Mouse (Mus musculus): ENCODE measurements around the gene Slc6a1. TPM values are rescaled to one million over a fixed set of nuclear protein-coding genes. Genes with fewer than 3 reads are reported as not detected.

Gene Slc6a1
- polyA plus RNA-seq, 2 experiments = 0.03 to 0.04 TPM

DNA sequence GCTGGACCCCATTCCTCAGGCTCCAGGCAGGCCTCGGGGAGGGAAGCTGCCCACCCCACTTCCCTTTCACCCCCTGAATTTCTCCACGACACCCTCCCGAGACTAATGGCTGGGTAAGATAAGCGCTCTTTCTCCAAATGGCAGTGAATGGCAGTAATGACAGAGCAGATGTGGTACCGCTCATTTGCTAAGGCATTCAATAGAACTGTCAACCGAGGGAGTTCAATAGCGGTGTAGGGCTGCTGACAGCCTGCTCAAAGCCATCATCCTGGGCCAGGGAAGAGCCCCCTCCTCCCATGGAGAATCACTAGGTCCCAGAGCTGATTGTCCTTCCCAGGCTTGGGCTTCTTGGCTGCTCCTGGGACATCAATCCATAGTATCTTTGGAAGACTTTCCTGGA lies 6.7 kb downstream of the Slc6a1 start:
- ATAC-seq (ENCODE audit: insufficient read depth) = no peak
- H3K9me3 ChIP-seq (ENCODE audit: control insufficient read depth, low read length) = no peaks in the 10 kb centered on the region
- 20% methylated on average over 7 of the region's 7 CpGs for WGBS (ENCODE audit: insufficient replicate concordance)

DNA sequence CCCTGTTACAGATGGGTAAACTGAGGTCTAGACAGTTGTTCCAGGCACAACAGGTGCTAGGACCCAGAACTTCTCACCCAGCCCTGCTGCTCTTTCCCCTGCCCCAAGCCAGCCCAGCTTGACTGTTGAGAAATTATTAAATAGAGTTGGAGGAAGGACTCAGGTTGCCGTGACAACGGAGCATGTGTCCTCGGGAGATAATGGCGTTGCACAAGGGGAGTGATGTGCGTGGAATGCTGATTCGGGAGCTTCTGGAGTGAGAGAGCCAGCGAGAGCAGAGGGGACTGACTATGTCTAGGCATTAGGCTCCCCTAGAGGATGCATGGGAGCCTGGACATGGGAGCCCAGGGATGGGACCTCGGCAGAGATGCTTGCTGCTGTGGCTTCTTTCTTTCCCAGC lies 7.7 kb downstream of the Slc6a1 start:
- 42% methylated on average over 8 of the region's 8 CpGs for WGBS (ENCODE audit: insufficient replicate concordance)
- Histone ChIP-seq H3K4me3 (ENCODE audit: insufficient read depth in 1 of 2, low read depth in 2 of 2, low read length in 2 of 2) (no peak overlapping the region), H3K27me3 (ENCODE audit: control insufficient read depth, insufficient read depth, low read length) (no peaks in the 10 kb centered on the region; the same call in 1 of the 2 replicates), H3K4me1 (replicated peaks; ENCODE audit: control insufficient read depth in 2 of 2, insufficient read depth in 2 of 2, low read length in 1 of 2) (no peaks in the 10 kb centered on the region), H3K4me2 (ENCODE audit: low read depth) (no peak overlapping the region), H3K27ac (no peak overlapping the region), H3K9ac (replicated peaks) (no peak overlapping the region), H3K36me3 (replicated peaks; ENCODE audit: control insufficient read depth, insufficient read depth, low read depth) (no peaks in the 10 kb centered on the region), H3K9me3 (ENCODE audit: control insufficient read depth, low read length) (no peaks in the 10 kb centered on the region)
- no peak for TF ChIP-seq EP300 (IDR thresholded peaks at IDR 0.05; ENCODE audit: low read depth)
- no peak for TF ChIP-seq CTCF (IDR thresholded peaks at IDR 0.05; ENCODE audit: low read depth)
- DNase-seq (ENCODE audit: low read depth in 3 of 3, low spot score in 3 of 3) (no peak), ATAC-seq (ENCODE audit: insufficient read depth) (no peak)

More for the DNA sequence above, 6.7 kb downstream of the Slc6a1 start:
- Histone ChIP-seq H3K36me3 (replicated peaks; ENCODE audit: control insufficient read depth, insufficient read depth, low read depth) (no peaks in the 10 kb centered on the region), H3K4me3 (ENCODE audit: insufficient read depth in 1 of 2, low read depth in 2 of 2, low read length in 2 of 2) (no peak overlapping the region), H3K4me2 (ENCODE audit: low read depth) (no peak overlapping the region), H3K9ac (replicated peaks) (no peak overlapping the region), H3K27ac (no peak overlapping the region), H3K4me1 (replicated peaks; ENCODE audit: control insufficient read depth in 2 of 2, insufficient read depth in 2 of 2, low read length in 1 of 2) (no peaks in the 10 kb centered on the region), H3K27me3 (ENCODE audit: control insufficient read depth, insufficient read depth, low read length) (peaks cover 9% of the 10 kb centered on the region)
- TF ChIP-seq EP300 (IDR thresholded peaks at IDR 0.05; ENCODE audit: low read depth) = no peak
- no peak for TF ChIP-seq CTCF (IDR thresholded peaks at IDR 0.05; ENCODE audit: low read depth)
- no peak for DNase-seq (ENCODE audit: low read depth in 3 of 3, low spot score in 3 of 3)

DNA sequence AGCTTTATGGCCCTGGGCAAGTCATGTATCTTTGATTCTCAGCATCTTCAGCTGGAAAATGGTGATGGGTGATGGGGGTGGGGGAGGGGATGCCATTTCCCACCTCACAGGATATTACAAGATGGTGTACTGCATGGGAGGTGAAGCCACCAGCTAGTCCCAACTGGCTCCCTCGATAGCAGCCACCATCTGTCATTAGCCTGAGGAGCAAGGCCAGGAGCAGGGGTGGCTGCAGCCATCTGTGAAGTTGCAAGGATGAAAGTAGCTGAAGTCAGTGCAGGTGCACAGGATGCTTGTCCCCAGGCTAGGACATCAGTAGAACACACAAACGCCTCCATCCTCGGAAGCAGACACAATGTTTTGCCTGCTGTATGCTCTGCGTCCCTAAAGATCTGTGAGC lies 8.5 kb downstream of the Slc6a1 start:
- ATAC-seq (ENCODE audit: insufficient read depth) (no peak), DNase-seq (ENCODE audit: low read depth in 3 of 3, low spot score in 3 of 3) (no peak)
- Histone ChIP-seq H3K4me3 (ENCODE audit: insufficient read depth in 1 of 2, low read depth in 2 of 2, low read length in 2 of 2) (no peak overlapping the region), H3K4me2 (ENCODE audit: low read depth) (no peak overlapping the region), H3K27me3 (ENCODE audit: control insufficient read depth, insufficient read depth, low read length) (no peaks in the 10 kb centered on the region), H3K4me1 (replicated peaks; ENCODE audit: control insufficient read depth in 2 of 2, insufficient read depth in 2 of 2, low read length in 1 of 2) (no peaks in the 10 kb centered on the region), H3K27ac (no peak overlapping the region), H3K9ac (replicated peaks) (no peak overlapping the region), H3K36me3 (replicated peaks; ENCODE audit: control insufficient read depth, insufficient read depth, low read depth) (no peaks in the 10 kb centered on the region), H3K9me3 (ENCODE audit: control insufficient read depth, low read length) (no peaks in the 10 kb centered on the region)
- 47% methylated on average over 4 of the region's 4 CpGs for WGBS (ENCODE audit: insufficient replicate concordance)
- no peak for TF ChIP-seq EP300 (IDR thresholded peaks at IDR 0.05; ENCODE audit: low read depth)
- no peak for TF ChIP-seq CTCF (IDR thresholded peaks at IDR 0.05; ENCODE audit: low read depth)

DNA sequence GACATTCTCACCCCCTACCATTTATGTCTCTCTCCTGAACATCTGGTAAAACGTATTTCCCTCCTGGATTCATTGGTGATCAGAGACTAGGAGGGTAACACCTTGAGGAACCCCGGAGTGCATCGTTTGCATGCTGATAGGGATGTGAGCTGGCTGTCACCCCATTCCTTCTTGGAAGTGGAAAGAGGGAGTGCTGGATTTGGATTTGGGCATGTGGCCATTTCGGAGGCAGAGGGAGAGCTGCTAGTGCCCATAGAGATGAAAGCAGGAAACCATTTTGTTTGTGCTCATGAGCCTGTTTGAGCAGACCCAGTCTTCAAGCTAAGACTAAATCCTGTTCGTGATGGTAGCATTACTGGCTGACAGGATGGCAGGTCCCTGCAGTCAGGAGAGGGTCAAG lies 9.0 kb downstream of the Slc6a1 start:
- no peak overlapping the region for H3K9ac ChIP-seq (replicated peaks)
- WGBS (ENCODE audit: insufficient replicate concordance) = 35% methylated on average over 5 of the region's 5 CpGs
- no peak overlapping the region for H3K4me2 ChIP-seq (ENCODE audit: low read depth)
- no peak for DNase-seq (ENCODE audit: low read depth in 3 of 3, low spot score in 3 of 3)
- no peaks in the 10 kb centered on the region for H3K4me1 ChIP-seq (replicated peaks; ENCODE audit: control insufficient read depth in 2 of 2, insufficient read depth in 2 of 2, low read length in 1 of 2)
- H3K36me3 ChIP-seq (replicated peaks; ENCODE audit: control insufficient read depth, insufficient read depth, low read depth) = no peaks in the 10 kb centered on the region
- no peak for ATAC-seq (ENCODE audit: insufficient read depth)
- no peaks in the 10 kb centered on the region for H3K27me3 ChIP-seq (ENCODE audit: control insufficient read depth, insufficient read depth, low read length)
- no peak overlapping the region for H3K27ac ChIP-seq
- H3K4me3 ChIP-seq (ENCODE audit: insufficient read depth in 1 of 2, low read depth in 2 of 2, low read length in 2 of 2) = no peak overlapping the region
- H3K9me3 ChIP-seq (ENCODE audit: control insufficient read depth, low read length) = no peaks in the 10 kb centered on the region
- TF ChIP-seq CTCF (IDR thresholded peaks at IDR 0.05; ENCODE audit: low read depth) = no peak
- TF ChIP-seq EP300 (IDR thresholded peaks at IDR 0.05; ENCODE audit: low read depth) = no peak

DNA sequence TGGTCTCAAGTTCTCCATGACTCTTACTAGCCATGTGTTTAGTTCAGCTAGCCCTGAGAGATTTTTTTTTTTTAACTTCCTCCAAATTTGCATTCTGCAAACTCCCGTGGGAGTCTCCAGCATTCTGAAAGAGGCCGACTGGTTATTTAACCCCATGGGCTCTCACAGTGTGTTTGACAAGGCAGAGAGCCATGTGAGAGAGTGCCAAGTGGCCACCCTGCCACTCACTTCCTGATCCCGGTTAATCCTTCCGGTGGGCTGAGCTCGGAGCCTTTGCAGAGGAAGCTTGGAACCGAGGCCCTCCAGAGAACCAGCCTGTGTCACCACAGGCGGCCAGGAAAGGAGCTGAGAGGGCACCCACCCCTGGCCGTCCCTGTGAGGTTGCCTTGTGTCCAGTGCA lies 11.1 kb downstream of the Slc6a1 start:
- Histone ChIP-seq H3K27me3 (ENCODE audit: control insufficient read depth, insufficient read depth, low read length) (no peaks in the 10 kb centered on the region), H3K27ac (no peak overlapping the region), H3K9me3 (ENCODE audit: control insufficient read depth, low read length) (no peaks in the 10 kb centered on the region), H3K4me3 (ENCODE audit: insufficient read depth in 1 of 2, low read depth in 2 of 2, low read length in 2 of 2) (no peak overlapping the region), H3K36me3 (replicated peaks; ENCODE audit: control insufficient read depth, insufficient read depth, low read depth) (no peaks in the 10 kb centered on the region), H3K4me1 (replicated peaks; ENCODE audit: control insufficient read depth in 2 of 2, insufficient read depth in 2 of 2, low read length in 1 of 2) (no peaks in the 10 kb centered on the region), H3K4me2 (ENCODE audit: low read depth) (no peak overlapping the region), H3K9ac (replicated peaks) (no peak overlapping the region)
- no peak for ATAC-seq (ENCODE audit: insufficient read depth)
- DNase-seq (ENCODE audit: low read depth in 3 of 3, low spot score in 3 of 3) = no peak
- TF ChIP-seq EP300 (IDR thresholded peaks at IDR 0.05; ENCODE audit: low read depth) (no peak), CTCF (IDR thresholded peaks at IDR 0.05; ENCODE audit: low read depth) (no peak)
- 14% methylated on average over 8 of the region's 8 CpGs for WGBS (ENCODE audit: insufficient replicate concordance)
